Mouse (Mus musculus): Measurements from ENCODE around the gene Alkbh1. TPM values are rescaled to one million over a fixed set of nuclear protein-coding genes. Genes with fewer than 3 reads are reported as not detected.

Alkbh1 gene
- polyA plus RNA-seq, 1 experiment from 2014 or later: 36.1 TPM

- 90% methylated on average over 5 of the region's 5 CpGs for WGBS
- Histone ChIP-seq H3K9ac (ENCODE audit: low read length) (no peak overlapping the region), H3K36me3 (ENCODE audit: control insufficient read depth, insufficient read depth, low read length) (peaks cover 75% of the 10 kb centered on the region), H3K4me2 (ENCODE audit: low read length) (no peak overlapping the region), H3K27ac (replicated peaks in 1 of 2; ENCODE audit: control insufficient read depth in 1 of 2, insufficient read depth in 1 of 2, low read depth in 2 of 2, low read length in 2 of 2) (no peak overlapping the region), H3K4me3 (ENCODE audit: control insufficient read depth in 1 of 2, insufficient read depth in 1 of 2, low read depth in 1 of 2, low read length in 2 of 2) (no peak overlapping the region), H3K4me1 (ENCODE audit: control insufficient read depth in 2 of 2, insufficient read depth in 2 of 2, low read length in 2 of 2) (no peaks in the 10 kb centered on the region), H3K9me3 (ENCODE audit: control insufficient read depth, low read length) (no peaks in the 10 kb centered on the region), H3K27me3 (ENCODE audit: control insufficient read depth, insufficient read depth, low read length) (no peaks in the 10 kb centered on the region)
- ATAC-seq (ENCODE audit: insufficient number of reproducible peaks, insufficient read depth, low FRiP score, low read depth): no peak
These were observed 17.3 kb downstream of the Alkbh1 start for GRCm38 (mm10) chr12:87426354-87427031.

GRCm38 (mm10) chr12:87424516-87424915 is 19.3 kb downstream of the Alkbh1 start:
- Histone ChIP-seq H3K4me1 (ENCODE audit: control insufficient read depth in 2 of 2, insufficient read depth in 2 of 2, low read length in 2 of 2) (no peaks in the 10 kb centered on the region), H3K9ac (ENCODE audit: low read length) (no peak overlapping the region), H3K4me2 (ENCODE audit: low read length) (no peak overlapping the region), H3K36me3 (ENCODE audit: control insufficient read depth, insufficient read depth, low read length) (peaks cover 56% of the 10 kb centered on the region), H3K9me3 (ENCODE audit: control insufficient read depth, low read length) (no peaks in the 10 kb centered on the region), H3K27me3 (ENCODE audit: control insufficient read depth, insufficient read depth, low read length) (no peaks in the 10 kb centered on the region), H3K27ac (replicated peaks in 1 of 2; ENCODE audit: control insufficient read depth in 1 of 2, insufficient read depth in 1 of 2, low read depth in 2 of 2, low read length in 2 of 2) (no peak overlapping the region), H3K4me3 (ENCODE audit: control insufficient read depth in 1 of 2, insufficient read depth in 1 of 2, low read depth in 1 of 2, low read length in 2 of 2) (no peak overlapping the region)
- no peak for ATAC-seq (ENCODE audit: insufficient number of reproducible peaks, insufficient read depth, low FRiP score, low read depth)
- WGBS: 40% methylated on average over 3 of the region's 3 CpGs

DNA sequence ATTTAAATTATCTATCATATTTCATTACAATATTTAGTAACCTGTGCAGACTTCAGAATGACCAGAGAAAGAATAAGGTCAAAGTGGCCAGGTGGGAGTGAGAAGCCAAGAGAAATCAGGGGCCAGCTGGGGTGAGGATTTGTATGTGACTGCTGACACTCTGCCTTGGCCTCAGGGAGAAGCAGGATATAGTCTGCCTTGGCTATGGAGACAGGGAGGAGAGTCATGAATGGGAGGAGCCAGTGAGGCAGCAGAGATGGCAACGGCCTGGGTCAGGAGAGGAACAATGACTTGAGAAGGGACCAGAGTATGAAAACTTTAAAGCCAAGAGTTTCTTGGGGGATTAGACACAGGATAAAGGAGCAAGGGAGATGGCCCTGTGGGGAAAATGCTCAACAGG is 20.1 kb downstream of the Alkbh1 start:
- Histone ChIP-seq H3K36me3 (ENCODE audit: control insufficient read depth, insufficient read depth, low read length) (peaks cover 48% of the 10 kb centered on the region), H3K9ac (ENCODE audit: low read length) (no peak overlapping the region), H3K9me3 (ENCODE audit: control insufficient read depth, low read length) (no peaks in the 10 kb centered on the region), H3K4me3 (ENCODE audit: control insufficient read depth in 1 of 2, insufficient read depth in 1 of 2, low read depth in 1 of 2, low read length in 2 of 2) (no peak overlapping the region), H3K4me1 (ENCODE audit: control insufficient read depth in 2 of 2, insufficient read depth in 2 of 2, low read length in 2 of 2) (no peaks in the 10 kb centered on the region), H3K4me2 (ENCODE audit: low read length) (no peak overlapping the region), H3K27me3 (ENCODE audit: control insufficient read depth, insufficient read depth, low read length) (no peaks in the 10 kb centered on the region), H3K27ac (replicated peaks in 1 of 2; ENCODE audit: control insufficient read depth in 1 of 2, insufficient read depth in 1 of 2, low read depth in 2 of 2, low read length in 2 of 2) (no peak overlapping the region)
- ATAC-seq (ENCODE audit: insufficient number of reproducible peaks, insufficient read depth, low FRiP score, low read depth): no peak
- WGBS: 39% methylated on average over 1 of the region's 1 CpGs

- ATAC-seq (ENCODE audit: insufficient number of reproducible peaks, insufficient read depth, low FRiP score, low read depth): no peak
- Histone ChIP-seq H3K4me2 (ENCODE audit: low read length) (no peak overlapping the region), H3K27me3 (ENCODE audit: control insufficient read depth, insufficient read depth, low read length) (no peaks in the 10 kb centered on the region), H3K9ac (ENCODE audit: low read length) (no peak overlapping the region), H3K36me3 (ENCODE audit: control insufficient read depth, insufficient read depth, low read length) (peaks cover 30% of the 10 kb centered on the region), H3K4me1 (ENCODE audit: control insufficient read depth in 2 of 2, insufficient read depth in 2 of 2, low read length in 2 of 2) (no peaks in the 10 kb centered on the region), H3K9me3 (ENCODE audit: control insufficient read depth, low read length) (no peaks in the 10 kb centered on the region), H3K27ac (replicated peaks in 1 of 2; ENCODE audit: control insufficient read depth in 1 of 2, insufficient read depth in 1 of 2, low read depth in 2 of 2, low read length in 2 of 2) (no peak overlapping the region), H3K4me3 (ENCODE audit: control insufficient read depth in 1 of 2, insufficient read depth in 1 of 2, low read depth in 1 of 2, low read length in 2 of 2) (no peak overlapping the region)
- whole genome bisulfite sequencing: 70% methylated on average over 5 of the region's 5 CpGs
These were observed 21.9 kb downstream of the Alkbh1 start for GRCm38 (mm10) chr12:87421708-87422507.

GRCm38 (mm10) chr12:87419974-87420485 is 23.8 kb downstream of the Alkbh1 start:
- WGBS: 64% methylated on average over 12 of the region's 12 CpGs
- Histone ChIP-seq H3K9ac (ENCODE audit: low read length) (no peak overlapping the region), H3K27ac (replicated peaks in 1 of 2; ENCODE audit: control insufficient read depth in 1 of 2, insufficient read depth in 1 of 2, low read depth in 2 of 2, low read length in 2 of 2) (no peak overlapping the region), H3K4me2 (ENCODE audit: low read length) (no peak overlapping the region), H3K27me3 (ENCODE audit: control insufficient read depth, insufficient read depth, low read length) (no peaks in the 10 kb centered on the region), H3K36me3 (ENCODE audit: control insufficient read depth, insufficient read depth, low read length) (peaks cover 12% of the 10 kb centered on the region), H3K9me3 (ENCODE audit: control insufficient read depth, low read length) (no peaks in the 10 kb centered on the region), H3K4me3 (ENCODE audit: control insufficient read depth in 1 of 2, insufficient read depth in 1 of 2, low read depth in 1 of 2, low read length in 2 of 2) (no peak overlapping the region), H3K4me1 (ENCODE audit: control insufficient read depth in 2 of 2, insufficient read depth in 2 of 2, low read length in 2 of 2) (no peaks in the 10 kb centered on the region)
- no peak for ATAC-seq (ENCODE audit: insufficient number of reproducible peaks, insufficient read depth, low FRiP score, low read depth)

DNA sequence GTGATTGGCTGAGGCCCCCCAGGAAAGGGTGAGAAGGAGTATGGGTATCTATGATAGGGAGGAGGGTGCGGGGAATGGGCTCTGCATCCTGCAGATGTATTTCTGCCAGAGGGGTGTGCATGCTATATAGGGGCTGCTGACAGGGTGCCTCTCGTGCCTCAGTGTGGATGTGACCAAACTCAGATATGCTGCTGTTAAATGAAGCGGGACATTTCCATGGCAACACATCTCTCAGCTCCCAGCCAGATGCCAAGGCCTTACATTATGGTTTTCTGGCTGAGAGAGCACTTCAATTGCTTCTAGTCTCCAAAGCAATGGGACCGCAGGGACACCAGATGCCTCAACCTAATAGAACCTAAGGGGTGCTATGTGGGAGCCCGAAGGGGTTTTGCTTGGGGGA is 24.9 kb downstream of the Alkbh1 start:
- no peak overlapping the region for H3K9ac ChIP-seq (ENCODE audit: low read length)
- H3K36me3 ChIP-seq (ENCODE audit: control insufficient read depth, insufficient read depth, low read length): peaks cover 6% of the 10 kb centered on the region
- H3K4me3 ChIP-seq (ENCODE audit: control insufficient read depth in 1 of 2, insufficient read depth in 1 of 2, low read depth in 1 of 2, low read length in 2 of 2): no peak overlapping the region
- no peak for ATAC-seq (ENCODE audit: insufficient number of reproducible peaks, insufficient read depth, low FRiP score, low read depth)
- H3K27ac ChIP-seq (replicated peaks in 1 of 2; ENCODE audit: control insufficient read depth in 1 of 2, insufficient read depth in 1 of 2, low read depth in 2 of 2, low read length in 2 of 2): no peak overlapping the region
- H3K27me3 ChIP-seq (ENCODE audit: control insufficient read depth, insufficient read depth, low read length): no peaks in the 10 kb centered on the region
- H3K4me1 ChIP-seq (ENCODE audit: control insufficient read depth in 2 of 2, insufficient read depth in 2 of 2, low read length in 2 of 2): no peaks in the 10 kb centered on the region
- WGBS: 72% methylated on average over 5 of the region's 5 CpGs
- no peak overlapping the region for H3K4me2 ChIP-seq (ENCODE audit: low read length)
- no peaks in the 10 kb centered on the region for H3K9me3 ChIP-seq (ENCODE audit: control insufficient read depth, low read length)

GRCm38 (mm10) chr12:87416690-87417089 is 27.1 kb downstream of the Alkbh1 start:
- Histone ChIP-seq H3K9me3 (ENCODE audit: control insufficient read depth, low read length) (no peaks in the 10 kb centered on the region), H3K4me1 (ENCODE audit: control insufficient read depth in 2 of 2, insufficient read depth in 2 of 2, low read length in 2 of 2) (peaks cover 1 to 2% of the 10 kb centered on the region in 2 experiments; a peak in 2 of 4 replicates), H3K9ac (ENCODE audit: low read length) (no peak overlapping the region), H3K4me2 (ENCODE audit: low read length) (no peak overlapping the region), H3K36me3 (ENCODE audit: control insufficient read depth, insufficient read depth, low read length) (no peaks in the 10 kb centered on the region), H3K27me3 (ENCODE audit: control insufficient read depth, insufficient read depth, low read length) (no peaks in the 10 kb centered on the region), H3K27ac (replicated peaks in 1 of 2; ENCODE audit: control insufficient read depth in 1 of 2, insufficient read depth in 1 of 2, low read depth in 2 of 2, low read length in 2 of 2) (no peak overlapping the region), H3K4me3 (ENCODE audit: control insufficient read depth in 1 of 2, insufficient read depth in 1 of 2, low read depth in 1 of 2, low read length in 2 of 2) (no peak overlapping the region)
- 27% methylated on average over 7 of the region's 7 CpGs for WGBS
- no peak for ATAC-seq (ENCODE audit: insufficient number of reproducible peaks, insufficient read depth, low FRiP score, low read depth)
